Mouse (Mus musculus) small intestine, adult 2 months (tissue): ENCODE results near the gene Vax2.

Experiments
- CTCF ChIP-seq: fragments of 200-500 bp; IDR thresholded peaks from 2 replicates; pipeline ENCODE4 v1.5.1; 2012; ENCODE audit warnings: low read depth, mild to moderate bottlenecking, control low read depth, inconsistent platforms, low read length, moderate library complexity, mixed read lengths; ENCODE audit not compliant: insufficient replicate concordance, insufficient read length; ENCODE audit errors: extremely low read depth
- POLR2A ChIP-seq: fragments of 200-500 bp; IDR thresholded peaks from 2 replicates; pipeline ENCODE4 v1.6.1; 2012; ENCODE audit warnings: low read depth, mild to moderate bottlenecking, control low read depth, inconsistent platforms, low read length, moderate library complexity

DNA sequence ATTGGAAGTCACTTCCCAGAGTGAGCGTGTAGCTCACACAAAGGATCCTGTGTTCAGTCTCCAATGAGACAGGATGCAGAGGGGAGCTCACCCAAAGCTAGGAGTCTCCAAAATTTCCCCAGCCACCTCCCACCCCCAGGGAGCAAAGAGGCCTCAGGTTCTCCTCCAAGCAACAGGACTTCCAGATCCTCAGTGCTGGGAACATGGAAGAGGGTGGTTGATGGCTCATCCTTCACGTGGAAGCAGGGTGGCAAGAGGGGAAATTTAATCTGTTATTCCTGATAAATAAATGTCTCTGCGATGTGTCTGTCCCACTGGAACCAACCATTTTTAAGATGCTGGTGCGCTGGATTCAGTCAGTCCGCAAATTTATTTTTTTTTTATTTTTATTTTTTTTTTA, 6.4 kb upstream of the Vax2 start:
- TF ChIP-seq POLR2A (no peak), CTCF (no peak)
